Mouse (Mus musculus): ENCODE results near the gene Naa80.

Gene Naa80

DNA sequence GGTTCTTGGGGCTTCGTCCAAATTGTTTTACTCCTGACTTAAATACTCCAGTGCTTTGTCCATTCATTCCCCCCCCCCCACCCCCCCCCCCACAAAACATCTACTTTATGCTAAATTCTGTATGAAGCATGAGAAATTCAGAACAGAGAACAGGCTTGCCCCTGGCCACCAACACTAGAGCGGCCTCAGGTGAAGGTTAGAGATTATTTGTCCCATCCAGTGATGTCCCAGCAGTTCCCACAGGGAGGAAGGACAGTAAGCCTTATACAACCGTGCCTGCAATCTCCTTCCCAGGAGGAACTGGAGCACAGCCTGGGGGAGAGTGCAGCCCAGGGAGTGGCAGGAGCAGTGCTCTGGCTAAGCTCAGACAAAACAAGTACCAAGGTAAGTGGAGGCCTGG, at the start of gene Naa80:
TSS of gene Naa80 (plus strand) at position 301 of the 400 bp plus-strand sequence.
- DNase-seq: no peak

DNA sequence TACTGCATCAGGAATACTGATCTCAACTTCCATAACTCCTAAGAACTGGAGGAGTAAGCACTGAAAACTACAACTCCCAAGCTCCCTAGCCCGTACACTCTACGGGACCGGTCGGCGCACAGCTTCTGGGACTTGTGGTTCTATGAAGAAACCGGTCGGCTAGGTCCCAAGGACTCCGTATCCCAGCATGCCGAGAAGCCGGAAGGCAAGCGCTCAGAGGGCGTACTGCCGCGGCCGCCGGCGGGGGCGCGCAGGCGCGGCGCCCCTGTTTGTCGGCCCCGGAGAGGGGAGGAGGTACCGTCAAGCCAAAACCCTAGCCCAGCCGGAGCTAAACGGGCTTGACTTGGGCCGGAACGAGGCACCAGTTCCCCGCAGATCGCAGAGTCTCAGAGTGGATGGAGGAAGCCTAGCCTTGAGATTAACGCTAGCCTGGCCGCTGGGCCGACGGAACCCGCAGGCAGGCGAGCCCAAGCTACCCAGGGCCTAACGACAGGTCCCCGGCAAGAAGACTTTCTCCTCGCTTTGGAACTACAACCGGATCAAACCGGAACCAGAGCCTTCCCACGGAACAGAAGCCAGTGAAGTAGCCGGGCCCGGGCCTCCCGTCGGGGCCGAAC, 44.8 kb upstream of the Naa80 start, which contains the start of gene Tmem115:
TSS of gene Tmem115 (plus strand) at position 155 of the 617 bp plus-strand sequence.
- peak; percentile 98 for DNase-seq

DNA sequence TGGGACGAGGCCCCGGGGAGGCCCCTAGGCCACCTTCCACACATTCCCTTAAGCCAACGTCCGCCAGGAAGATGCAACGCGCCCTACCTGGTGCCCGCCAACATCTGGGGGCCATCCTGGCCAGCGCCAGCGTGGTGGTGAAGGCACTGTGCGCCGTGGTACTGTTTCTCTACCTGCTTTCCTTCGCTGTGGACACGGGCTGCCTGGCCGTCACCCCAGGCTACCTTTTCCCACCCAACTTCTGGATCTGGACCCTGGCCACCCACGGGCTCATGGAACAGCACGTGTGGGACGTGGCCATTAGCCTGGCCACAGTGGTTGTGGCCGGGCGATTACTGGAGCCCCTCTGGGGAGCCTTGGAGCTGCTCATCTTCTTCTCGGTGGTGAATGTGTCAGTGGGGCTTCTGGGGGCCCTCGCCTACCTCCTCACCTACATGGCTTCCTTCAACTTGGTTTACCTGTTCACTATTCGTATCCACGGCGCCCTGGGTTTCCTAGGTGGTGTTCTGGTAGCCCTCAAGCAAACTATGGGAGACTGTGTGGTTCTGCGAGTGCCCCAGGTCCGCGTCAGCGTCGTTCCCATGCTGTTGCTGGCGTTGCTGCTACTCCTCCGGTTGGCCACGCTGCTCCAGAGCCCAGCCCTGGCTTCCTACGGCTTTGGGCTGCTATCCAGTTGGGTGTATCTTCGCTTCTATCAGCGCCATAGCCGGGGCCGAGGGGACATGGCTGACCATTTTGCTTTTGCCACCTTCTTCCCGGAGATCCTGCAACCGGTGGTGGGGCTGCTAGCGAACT, 44.1 kb upstream of the Naa80 start:
- no peak for DNase-seq

DNA sequence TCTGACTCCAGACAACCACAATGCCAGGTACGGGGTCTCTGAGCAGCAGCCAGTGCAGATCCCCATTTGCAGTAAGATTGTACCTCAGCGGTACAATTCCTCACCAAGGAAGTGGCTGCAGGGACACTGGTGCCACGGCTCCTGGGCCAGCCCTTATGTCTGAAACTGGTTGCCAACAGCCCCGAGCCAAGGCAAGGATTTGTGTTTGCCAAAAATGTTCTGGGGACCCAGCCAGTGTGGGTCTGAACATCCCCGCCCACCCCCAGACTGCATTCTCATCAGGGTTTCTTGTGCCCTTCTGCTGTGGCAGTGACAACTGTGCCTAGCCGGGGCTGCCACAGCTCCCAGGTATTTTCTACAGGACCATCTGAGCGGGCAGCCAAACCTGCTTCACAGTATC, 40.5 kb upstream of the Naa80 start:
- DNase-seq: no peak

DNA sequence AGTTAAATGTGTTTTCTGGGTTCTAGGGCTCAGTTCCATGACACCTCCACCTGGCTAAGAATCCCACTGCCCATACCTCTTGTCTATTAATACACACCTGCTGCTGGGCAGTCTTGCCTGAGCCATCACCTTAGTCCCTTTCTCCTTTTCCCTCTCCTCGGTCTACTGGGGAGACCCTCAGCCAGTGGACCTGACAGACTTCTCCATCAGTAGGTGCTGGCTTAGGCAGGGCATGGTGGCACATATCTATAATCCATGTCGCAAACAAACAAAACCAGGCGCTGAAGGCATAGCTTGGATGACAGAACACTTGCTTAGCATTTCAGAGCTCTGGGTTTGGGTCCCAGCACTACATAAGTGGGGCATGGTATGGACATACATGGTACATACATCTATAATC, 40.0 kb upstream of the Naa80 start:
- DNase-seq: no peak

DNA sequence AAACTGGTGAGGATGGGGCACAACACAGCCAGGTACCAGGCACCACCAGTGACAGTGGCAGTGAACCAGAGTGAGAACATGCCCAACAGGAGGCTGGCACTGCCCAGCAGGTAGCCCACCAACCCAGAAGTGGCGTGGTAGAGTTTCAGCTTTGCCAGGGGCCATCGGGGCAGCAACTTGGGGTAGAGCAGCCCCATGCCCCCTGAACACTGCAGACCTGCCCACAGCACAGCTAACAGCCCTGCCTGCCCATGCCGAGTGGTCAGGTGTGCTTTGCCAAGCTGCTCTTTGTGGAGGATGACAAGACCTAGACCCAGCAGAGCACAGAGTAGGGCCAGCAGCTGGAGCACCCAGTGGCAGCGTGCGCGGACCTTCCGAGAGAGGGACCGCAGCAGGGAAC, 38.7 kb upstream of the Naa80 start:
- no peak for DNase-seq

DNA sequence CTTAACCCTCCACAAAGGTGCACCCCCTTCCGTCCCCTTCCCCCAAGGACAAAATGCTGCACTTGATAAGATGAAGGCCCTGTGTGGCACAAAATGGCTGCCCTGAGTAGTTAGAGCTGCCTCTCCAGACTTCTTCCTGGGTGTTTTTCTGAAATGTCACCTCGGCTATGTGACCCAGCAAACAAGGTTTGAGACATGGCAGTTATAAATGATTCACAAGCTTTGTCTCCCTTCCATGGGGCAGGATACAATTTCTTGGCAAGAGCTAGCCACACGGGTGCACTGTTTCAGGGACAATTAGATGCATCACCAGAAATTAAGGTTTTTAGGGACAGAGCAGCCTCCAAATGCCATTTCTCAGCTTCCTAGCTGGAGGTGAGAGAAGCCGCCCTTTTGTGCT, 38.3 kb upstream of the Naa80 start:
- no peak for DNase-seq

DNA sequence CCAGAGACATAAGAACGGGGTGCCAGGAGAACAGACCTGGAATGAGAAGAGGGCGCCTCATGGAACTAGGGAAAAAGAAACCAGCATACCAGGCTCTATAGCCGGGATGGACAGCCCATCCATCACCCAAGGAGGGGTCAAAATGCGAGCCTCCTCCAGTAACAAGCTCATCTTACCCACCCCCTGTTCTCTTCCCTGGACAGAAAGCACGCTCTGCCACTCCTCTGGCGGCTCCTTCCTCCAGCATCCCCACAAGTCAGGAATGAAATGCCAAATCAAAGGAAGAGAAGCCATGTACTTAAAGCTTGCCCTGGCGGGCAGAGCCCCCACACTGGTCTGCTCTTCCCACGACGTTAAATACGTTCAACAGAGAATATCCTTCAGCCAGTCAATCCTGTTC, 37.7 kb upstream of the Naa80 start:
- DNase-seq: no peak

DNA sequence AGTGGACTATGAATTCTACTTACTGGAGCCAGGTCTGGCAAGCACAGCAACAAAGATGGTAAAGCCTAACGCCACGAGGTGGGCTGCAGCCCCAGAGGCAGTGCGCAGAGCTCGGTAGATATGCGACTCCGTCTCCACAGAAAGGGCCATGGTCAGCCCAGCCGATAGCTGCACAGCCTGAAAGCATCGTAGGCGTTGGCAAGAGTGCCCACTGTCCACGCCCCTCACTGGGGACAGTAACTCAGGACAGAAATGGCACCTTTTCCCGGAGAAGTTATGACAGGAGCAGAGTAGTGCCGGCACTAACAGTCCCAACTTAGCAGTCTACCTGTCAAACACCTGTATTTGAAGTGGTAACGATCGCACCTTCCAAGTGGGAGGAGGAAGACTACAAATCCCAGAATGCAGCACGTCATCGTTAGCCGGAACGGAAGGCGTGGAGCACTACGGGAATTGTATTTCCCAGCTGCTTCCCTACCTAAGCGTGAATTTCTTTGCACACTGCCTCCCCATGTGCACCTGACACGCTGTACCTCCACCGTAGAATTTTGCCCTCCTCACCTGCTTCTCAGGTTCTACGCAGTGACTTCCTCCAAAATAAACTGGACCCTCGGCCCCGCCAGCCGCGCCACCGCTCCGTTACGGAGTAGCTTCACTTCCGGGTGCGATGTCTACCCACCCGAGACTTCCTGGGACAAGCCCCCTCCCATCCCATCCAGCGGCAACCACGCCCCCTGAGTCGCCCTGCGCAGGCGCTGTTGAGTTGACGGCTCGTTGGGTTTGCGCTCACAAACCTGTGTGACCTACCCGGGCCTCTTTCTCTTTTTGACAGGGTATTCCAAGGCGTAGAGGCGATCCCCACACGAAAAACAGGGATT, 37.0 kb upstream of the Naa80 start, which contains the start of the genes Cyb561d2 and Nprl2:
TSS of gene Cyb561d2 (minus strand) at position 720 of the 878 bp plus-strand sequence.
TSS of gene Nprl2 (plus strand) at position 753 of the 878 bp plus-strand sequence.
- peak; percentile 96 for DNase-seq

DNA sequence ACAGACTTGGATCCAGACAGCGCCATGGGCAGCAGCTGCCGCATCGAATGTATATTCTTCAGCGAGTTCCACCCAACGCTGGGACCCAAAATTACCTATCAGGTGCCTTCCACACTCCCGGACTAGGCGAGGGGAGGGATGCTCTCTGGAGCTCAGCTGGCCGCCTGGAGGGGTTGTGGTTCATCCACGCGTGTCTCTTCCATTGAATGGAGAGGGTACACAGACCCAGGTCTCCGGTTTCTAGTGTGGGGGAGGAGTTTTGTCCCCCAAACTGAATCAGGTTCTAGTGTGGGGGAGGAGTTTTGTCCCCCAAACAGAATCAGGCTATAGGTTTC, 36.4 kb upstream of the Naa80 start:
- DNase-seq: no peak

DNA sequence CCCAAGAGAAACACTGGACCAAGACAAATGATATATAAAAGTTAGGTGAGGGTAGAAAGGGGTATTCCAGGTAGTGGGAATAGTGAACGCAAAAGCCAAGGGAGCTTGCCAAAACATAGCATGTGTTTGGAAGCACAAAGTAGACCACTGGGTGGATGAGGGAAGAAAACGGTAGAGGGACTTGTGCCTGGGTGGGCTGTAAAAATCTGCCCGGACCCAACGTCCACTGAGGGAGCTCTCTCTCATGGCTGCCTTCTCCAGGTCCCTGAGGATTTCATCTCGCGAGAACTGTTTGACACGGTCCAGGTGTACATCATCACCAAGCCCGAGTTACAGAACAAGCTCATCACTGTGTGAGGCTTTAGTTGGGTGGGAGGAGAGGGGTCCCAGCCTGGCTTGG, 36.0 kb upstream of the Naa80 start:
- DNase-seq: no peak

DNA sequence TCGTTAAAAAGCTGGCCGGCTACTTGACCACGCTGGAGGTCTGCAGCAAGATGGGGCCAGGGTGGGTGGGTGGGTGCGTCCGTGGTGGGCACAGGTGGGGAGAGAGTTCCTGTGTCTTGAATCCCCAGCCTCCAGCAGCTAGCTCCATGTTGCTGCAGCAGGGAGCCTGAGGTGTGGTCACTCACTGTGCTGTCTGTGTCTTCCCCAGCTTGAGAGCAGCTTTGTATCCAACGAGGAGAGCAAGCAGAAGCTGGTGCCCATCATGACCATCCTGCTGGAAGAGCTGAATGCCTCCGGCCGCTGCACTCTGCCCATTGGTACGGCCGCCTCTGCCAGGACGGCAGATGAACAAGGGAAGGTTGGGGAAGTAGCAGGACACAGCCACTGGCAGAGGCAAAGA, 35.4 kb upstream of the Naa80 start:
- DNase-seq: no peak

DNA sequence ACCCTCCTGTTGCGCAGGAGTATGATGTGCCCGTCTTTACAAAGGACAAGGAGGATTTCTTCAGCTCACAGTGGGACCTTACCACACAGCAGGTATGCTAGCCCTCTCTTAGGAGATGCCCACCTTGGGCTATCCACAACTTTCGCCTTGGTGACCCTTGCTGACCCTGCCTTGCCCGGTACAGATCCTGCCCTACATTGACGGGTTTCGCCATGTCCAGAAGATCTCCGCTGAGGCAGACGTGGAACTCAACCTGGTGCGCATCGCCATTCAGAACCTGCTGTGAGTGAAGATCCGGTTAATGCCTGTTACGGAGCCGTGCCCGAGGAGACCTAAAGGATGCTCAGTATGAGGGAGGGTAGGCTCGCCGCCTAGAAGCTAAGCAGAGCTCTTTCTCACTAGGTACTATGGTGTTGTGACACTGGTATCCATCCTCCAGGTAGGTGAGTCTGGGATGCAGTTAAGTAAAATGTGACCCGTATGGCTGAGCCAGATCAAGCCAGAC, 34.4 kb upstream of the Naa80 start:
- DNase-seq: no peak

DNA sequence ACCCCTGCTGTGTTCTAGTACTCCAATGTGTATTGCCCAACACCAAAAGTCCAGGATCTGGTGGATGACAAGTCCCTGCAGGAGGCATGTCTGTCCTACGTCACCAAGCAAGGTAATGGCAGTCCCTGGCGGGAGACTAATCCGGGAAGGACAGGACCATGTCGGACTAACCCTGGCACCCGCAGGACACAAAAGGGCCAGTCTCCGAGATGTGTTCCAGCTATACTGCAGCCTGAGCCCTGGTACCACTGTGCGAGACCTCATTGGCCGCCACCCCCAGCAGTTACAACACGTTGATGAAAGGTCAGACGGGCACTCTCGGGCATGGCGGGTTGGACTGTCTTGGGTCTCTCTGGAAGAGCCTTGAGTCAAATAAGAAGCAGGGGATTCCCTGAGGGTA, 34.0 kb upstream of the Naa80 start:
- no peak for DNase-seq

DNA sequence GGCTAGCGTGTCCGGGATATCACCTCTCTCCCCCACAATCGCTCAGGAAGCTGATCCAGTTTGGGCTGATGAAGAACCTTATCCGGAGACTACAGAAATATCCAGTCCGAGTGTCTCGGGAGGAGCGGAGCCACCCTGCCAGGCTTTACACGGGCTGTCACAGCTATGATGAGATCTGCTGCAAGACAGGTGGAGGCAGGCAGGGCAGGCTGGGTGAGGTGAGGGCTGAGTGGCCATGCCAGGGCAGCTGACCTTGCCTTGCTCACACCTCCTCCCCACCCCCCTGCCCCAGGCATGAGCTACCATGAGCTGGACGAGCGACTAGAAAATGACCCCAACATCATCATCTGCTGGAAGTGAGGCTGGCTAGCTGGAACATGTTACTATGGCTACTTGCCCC, 33.5 kb upstream of the Naa80 start:
- no peak for DNase-seq

DNA sequence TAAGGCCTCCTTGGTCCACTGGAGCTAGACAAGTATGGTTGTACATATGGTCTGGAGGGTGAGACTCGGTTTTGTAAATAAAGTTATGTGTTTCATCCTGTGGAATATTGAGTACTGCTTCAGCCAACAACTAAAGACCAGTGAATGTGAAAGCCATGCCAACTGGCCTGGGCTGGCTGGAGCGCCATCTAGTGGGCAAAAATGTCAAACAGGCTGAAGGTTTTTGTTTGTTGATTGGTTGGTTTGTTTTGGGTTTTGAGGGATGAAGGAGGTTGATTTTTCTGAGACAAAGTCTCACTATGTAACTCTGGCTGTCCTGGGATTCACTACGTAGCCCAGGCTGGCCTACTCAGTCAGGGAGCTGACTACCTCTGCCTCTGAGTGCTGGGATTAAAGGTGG, 33.1 kb upstream of the Naa80 start:
- peak; percentile 86 for DNase-seq

DNA sequence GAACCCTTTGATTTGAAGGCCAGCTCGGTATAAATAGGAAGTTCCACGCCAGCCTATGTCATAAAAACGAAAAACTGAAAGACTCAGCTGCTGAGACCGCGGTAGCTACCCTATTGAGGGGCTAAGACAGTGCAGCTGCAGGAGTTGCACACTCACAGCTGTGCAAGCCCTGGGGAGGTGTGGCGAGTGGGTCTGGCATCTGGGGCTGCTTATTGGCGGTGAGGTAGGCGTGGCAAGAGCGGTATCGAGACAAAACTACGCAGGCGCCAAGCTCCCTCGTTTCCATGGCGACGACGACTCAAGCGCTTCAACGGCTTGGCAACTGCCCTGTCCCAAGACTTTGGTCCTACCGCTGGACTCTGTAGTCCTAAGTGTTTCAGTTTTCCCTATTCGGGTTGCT, 31.7 kb upstream of the Naa80 start, which contains the start of gene Zmynd10:
TSS of gene Zmynd10 (plus strand) at position 273 of the 400 bp plus-strand sequence.
- DNase-seq: peak; percentile 96

DNA sequence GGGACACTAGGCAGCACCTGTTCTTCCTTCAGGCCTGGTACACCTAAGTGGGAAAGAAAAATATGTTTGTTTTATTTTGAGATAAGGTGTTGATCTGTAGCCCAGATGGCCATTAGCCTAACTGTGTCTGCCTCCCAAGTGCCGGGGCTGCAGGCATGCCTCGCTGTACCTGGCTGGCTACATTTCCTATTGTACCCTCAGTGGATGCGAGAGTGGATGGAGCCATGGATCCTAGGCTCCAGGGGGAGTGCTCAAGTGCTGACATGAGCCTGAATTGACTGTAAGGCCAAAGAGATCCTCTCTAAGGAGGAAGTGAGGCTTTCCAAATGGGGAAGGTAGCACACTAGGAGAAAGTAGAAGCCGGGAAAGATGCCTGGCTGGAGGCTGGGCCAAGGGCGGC, 30.7 kb upstream of the Naa80 start:
- DNase-seq: no peak

DNA sequence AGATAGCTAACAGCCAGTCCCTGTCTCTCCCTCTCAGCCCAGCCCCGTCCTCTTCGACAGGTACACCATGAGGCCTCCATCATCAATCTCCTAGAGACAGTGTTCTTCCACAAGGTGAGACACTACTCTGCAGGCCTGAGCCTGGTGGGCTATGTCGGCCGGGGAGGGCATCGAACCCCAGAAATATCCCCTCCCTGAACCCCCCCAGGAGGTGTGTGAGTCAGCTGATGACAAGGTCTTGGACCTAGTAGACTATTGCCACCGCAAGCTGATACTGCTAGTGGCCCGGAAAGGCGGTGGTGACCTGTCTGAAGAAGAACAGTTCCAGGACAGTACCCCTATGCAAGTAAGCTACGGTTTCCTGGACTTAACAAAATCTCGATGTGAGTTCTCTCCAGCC, 29.9 kb upstream of the Naa80 start:
- DNase-seq: no peak

DNA sequence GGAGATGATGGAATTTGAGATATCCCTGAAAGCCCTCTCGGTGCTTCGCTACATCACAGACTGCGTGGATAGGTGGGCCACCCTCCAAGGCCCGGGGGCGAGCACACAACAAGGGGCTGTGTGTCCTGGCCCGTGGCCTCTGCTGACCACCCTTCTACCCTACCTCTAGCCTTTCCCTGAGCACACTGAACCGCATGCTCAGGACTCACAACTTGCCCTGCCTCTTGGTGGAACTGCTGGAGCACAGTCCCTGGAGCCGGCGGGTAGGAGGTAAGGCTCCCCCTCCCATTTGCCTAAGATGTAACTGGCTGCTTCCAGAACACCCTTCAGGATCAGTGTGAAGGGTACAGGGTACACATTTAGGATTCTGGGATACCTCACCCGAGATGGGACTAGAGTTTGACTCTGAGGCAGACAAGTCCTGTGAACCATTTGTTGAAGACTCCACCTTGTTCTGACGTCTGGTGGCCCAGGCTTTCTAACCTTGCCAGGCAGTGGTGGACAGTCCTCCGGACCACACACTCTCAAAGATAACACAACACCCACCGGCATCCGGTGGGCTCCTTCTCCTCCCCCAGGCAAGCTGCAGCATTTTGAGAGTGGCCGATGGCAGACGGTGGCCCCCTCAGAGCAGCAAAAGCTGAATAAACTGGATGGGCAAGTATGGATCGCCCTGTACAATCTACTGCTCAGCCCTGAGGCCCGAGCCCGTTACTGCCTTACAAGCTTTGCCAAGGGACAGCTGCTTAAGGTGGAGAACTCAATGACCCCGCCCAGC, 29.2 kb upstream of the Naa80 start:
- DNase-seq: no peak

DNA sequence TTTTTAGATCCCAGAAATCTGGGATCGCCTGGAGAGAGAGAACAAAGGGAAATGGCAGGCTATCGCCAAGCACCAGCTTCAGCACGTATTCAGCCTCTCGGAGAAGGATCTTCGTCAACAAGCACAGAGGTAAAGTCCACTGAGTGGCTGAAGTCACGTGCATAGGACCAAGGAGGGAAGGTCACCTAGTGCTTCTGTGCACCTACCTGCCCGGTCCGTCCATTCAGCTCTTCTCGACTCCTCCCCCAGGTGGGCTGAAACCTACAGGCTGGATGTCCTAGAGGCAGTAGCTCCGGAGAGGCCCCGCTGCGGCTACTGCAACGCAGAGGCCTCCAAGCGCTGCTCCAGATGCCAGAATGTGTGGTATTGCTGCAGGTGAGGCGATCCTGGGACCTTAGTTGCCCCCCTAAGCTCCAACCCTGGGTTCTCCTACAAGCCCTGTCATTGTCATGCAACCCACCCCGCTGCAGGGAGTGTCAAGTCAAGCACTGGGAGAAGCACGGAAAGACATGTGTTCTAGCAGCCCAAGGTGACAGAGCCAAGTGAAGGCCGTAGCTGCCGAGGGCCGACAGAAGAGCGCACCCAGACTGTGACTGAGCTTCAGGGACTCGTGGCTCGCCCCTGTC, 28.1 kb upstream of the Naa80 start:
- DNase-seq: peak; percentile 74
